Mouse (Mus musculus): ENCODE results near the gene Pla2g2e.
"Not testable (repeated sequence)": the region's sequence is repeated elsewhere in the genome, so short reads cannot be mapped to it uniquely, and the experiment has no call there.

Gene Pla2g2e

DNA sequence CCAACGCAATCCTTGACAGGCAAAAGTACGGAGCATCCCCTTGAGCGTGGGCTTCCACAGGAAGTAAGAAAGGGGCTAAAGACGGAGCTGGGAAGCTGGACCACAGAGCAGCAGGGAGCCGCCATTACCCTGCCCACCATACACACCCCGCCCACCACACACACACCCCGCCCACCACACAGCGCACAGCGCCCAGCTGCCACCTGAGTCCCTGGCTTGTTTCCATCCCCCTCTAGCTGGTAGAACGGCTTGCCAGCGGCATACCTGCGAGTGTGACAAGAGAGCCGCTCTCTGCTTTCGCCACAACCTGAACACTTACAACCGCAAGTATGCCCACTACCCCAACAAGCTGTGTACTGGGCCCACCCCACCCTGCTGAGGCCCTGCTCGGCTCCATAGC is 4.4 kb downstream of the Pla2g2e start:
- DNase-seq (ENCODE audit: low spot score in 2 of 2) = no peak

DNA sequence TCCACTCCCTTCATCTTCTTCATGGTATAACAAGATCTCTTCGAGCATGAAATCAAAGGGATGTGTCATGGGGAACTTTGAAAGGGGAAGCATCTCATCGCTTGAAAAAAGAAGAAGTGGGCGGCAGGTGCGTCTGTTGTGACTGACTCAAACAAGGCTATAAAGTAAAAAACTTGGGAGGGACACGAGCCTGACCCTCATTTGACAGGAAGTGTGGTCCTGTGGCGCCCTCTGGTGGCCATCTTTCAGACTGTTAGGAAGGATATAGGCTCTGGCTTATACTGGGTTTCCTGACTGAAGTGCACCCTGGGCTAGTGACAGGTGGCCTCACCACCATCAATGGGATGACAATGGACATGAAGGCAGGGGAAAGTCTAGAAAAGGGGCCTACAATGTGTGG is 6.5 kb downstream of the Pla2g2e start:
- peak; percentile 90 to 93 for DNase-seq (ENCODE audit: low spot score in 2 of 2)

DNA sequence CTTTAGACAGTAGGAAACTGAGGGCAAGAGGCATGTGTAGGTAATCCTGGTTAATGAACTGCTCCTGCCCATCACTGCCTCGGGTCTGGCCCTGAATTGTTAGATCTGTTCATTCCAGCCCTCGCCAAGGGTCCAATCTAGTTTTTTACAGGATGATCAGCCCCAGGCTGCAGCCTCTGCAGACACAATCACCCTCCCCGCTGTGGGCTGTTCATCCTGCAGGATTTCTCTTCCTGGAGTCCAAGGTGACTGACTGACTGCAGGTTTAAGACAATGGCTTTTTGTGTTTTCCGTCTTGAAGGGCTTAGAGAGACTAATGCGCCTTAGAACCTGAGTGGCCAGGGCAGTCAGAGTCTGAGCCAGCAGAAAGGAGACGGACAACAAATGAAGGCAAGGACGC is 11.4 kb downstream of the Pla2g2e start:
- DNase-seq (ENCODE audit: low spot score in 2 of 2) = no peak

GRCm38 (mm10) chr4:138889635-138890034 is 11.9 kb downstream of the Pla2g2e start:
- no peak for DNase-seq (ENCODE audit: low spot score in 2 of 2)

GRCm38 (mm10) chr4:138892655-138893054 is 14.9 kb downstream of the Pla2g2e start:
- no peak for DNase-seq (ENCODE audit: low spot score in 2 of 2)

- DNase-seq (ENCODE audit: low spot score in 2 of 2) = not testable (repeated sequence)
Observed at GRCm38 (mm10) chr4:138893789-138894188, 16.0 kb downstream of the Pla2g2e start.

GRCm38 (mm10) chr4:138899361-138899760 is 21.6 kb downstream of the Pla2g2e start:
- no peak for DNase-seq (ENCODE audit: low spot score in 2 of 2)

GRCm38 (mm10) chr4:138905624-138906337 is 28.0 kb downstream of the Pla2g2e start:
- DNase-seq (ENCODE audit: low spot score in 2 of 2) = no peak

- DNase-seq (ENCODE audit: low spot score in 2 of 2) = no peak
Observed at GRCm38 (mm10) chr4:138913141-138913787, 35.5 kb downstream of the Pla2g2e start.

- peak; percentile 86 to 97 for DNase-seq (ENCODE audit: low spot score in 2 of 2)
Observed at GRCm38 (mm10) chr4:138913797-138914196, 36.1 kb downstream of the Pla2g2e start, which contains the start of gene Otud3. Gene Otud3, minus strand, starts transcription at chr4:138913945.

- no peak for DNase-seq (ENCODE audit: low spot score in 2 of 2)
Observed at GRCm38 (mm10) chr4:138917282-138917681, 39.5 kb downstream of the Pla2g2e start.

DNA sequence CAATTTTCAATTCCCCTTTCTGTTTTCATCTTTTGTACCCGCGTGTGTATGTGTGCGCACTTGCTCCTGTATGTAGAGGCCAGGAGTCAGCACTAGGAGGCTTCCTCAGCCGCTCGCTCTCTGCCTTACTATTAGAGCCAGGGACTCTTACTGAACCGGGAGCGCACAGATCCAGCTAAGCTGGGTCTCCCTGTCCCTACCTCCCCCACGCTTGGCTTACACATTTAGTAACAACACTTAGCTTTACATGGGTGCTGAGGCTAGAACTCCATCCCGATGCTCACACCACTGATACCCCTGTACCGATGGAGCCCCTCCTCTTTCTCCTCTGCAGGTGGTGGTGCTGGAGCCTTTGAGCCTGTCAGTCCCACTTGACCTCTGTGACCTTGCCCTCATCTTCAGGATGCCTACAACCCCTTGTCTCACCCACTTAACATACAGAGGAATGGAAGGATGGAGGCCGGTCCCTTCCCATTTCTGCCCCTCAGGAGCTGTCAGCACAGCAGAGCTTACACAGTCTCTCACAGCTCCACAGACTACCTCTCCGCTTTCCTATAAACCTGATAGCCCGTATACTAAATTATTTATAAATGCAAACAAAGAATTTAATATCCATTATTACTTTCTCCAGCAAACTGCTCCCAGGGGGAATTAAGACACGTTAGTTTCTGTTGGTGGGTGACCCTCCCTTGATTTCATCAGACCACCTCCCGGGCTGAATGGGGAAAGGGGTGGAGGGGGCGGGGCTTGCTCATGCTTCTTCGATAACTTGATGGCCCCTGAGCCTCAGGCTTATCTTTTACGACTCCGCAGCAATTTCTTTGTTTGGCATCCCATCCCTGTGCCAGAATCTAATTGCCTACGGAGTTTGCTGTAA is 43.8 kb downstream of the Pla2g2e start:
- DNase-seq (ENCODE audit: low spot score in 2 of 2) = no peak

GRCm38 (mm10) chr4:138922131-138922459 is 44.4 kb downstream of the Pla2g2e start:
- peak; percentile 97 to 98 for DNase-seq (ENCODE audit: low spot score in 2 of 2)

- DNase-seq (ENCODE audit: low spot score in 2 of 2) = no peak
Observed at GRCm38 (mm10) chr4:138925561-138925960, 47.8 kb downstream of the Pla2g2e start.

Measured in cerebellum, postnatal 4 days (tissue).